Mouse (Mus musculus): Measurements from ENCODE around the gene Prnd. TPM values are rescaled to one million over a fixed set of nuclear protein-coding genes. Genes with fewer than 3 reads are reported as not detected.

The Prnd gene
- polyA plus RNA-seq, 1 experiment from 2014 or later, result 1.6 TPM

GRCm38 (mm10) chr2:131908906-131909305 lies 41.8 kb upstream of the Prnd start:
- Histone ChIP-seq H3K9me3 (ENCODE audit: control insufficient read depth, low read length) (no peaks in the 10 kb centered on the region), H3K9ac (ENCODE audit: low read depth, low read length) (no peak overlapping the region), H3K27ac (ENCODE audit: low read depth, low read length) (no peak overlapping the region), H3K36me3 (ENCODE audit: control insufficient read depth, insufficient read depth, low read length) (no peaks in the 10 kb centered on the region), H3K4me2 (no peak overlapping the region), H3K4me3 (ENCODE audit: low read depth, low read length) (no peak overlapping the region), H3K27me3 (replicated peaks; ENCODE audit: control insufficient read depth, insufficient read depth, low read length) (no peaks in the 10 kb centered on the region), H3K4me1 (replicated peaks; ENCODE audit: control insufficient read depth, insufficient read depth, low read length) (peaks cover 17% of the 10 kb centered on the region)
- 88% methylated on average over 1 of the region's 1 CpGs for WGBS
- DNase-seq (ENCODE audit: low spot score), result no peak
- ATAC-seq (replicated peaks; ENCODE audit: low FRiP score), result no peak

DNA sequence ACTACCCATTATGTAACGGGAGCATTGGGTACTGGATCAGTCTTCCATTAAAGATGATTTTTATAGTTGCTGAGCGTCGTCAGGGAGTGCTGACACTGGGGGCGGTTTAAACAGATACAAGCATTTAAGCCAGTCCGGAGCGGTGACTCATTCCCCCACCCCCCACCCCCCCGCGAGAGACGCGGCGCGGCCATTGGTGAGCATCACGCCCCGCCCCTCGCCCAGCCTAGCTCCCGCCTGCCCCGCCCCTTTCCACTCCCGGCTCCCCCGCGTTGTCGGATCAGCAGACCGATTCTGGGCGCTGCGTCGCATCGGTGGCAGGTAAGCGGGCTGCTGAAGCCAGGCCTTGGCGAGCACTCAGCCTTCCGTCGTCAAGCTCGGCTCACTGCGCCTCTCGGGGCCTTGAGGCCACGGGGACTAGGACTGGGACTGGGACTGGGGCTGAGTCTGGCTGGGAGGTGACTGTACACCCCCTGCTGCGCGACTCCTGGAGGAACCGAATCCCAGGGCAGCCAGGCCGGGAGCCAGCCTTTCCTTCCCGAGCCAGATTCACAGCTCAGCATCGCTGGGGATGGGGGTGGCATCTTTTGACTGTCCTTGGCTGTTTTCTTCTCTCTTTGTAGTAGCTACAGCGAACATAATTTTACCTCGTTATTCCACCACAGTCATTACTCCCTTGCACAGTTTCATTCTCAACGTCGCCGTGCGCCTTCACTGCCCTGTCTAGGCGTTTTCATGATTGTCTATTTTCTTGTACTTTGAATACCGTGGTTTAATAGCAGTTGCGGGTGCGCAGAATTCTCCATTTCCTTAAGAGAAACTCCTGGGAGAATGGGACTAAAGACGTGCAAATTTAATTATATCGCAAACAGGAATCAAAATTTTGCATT lies 40.7 kb upstream of the Prnd start, which contains the start of the genes Prnp and Prn:
TSS of gene Prnp (plus strand) at position 246 of the 890 bp plus-strand sequence.
TSS of gene Prn (plus strand) at position 275 of the 890 bp plus-strand sequence.
- ATAC-seq (replicated peaks; ENCODE audit: low FRiP score), result peak; percentile 87
- no peaks in the 10 kb centered on the region for H3K27me3 ChIP-seq (replicated peaks; ENCODE audit: control insufficient read depth, insufficient read depth, low read length)
- WGBS, result 6% methylated on average over 52 of the region's 52 CpGs

DNA sequence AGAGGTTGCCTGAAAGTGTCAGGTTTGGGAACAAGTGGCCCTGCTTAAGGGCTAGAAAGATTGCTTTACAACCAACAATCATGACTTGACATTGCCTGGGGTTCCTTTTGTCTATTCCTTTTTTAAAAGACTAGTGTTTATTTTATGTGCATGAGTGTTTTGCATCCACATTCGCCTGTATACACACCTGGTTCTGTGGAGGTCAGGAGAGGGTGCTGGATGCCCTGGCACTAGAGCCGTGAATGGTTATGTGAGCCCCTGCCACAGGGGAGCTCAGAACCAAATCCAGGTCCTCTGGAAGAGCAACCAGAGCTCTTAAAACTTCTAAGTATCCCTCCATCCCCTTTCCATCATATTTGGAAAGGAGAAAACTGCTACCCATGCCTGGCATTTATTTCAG lies 39.8 kb upstream of the Prnd start:
- Histone ChIP-seq H3K9me3 (ENCODE audit: control insufficient read depth, low read length) (no peaks in the 10 kb centered on the region), H3K4me1 (replicated peaks; ENCODE audit: control insufficient read depth, insufficient read depth, low read length) (peaks cover 4% of the 10 kb centered on the region; the same call in 1 of the 2 replicates), H3K4me3 (ENCODE audit: low read depth, low read length) (peak overlapping the region; percentile 77), H3K36me3 (ENCODE audit: control insufficient read depth, insufficient read depth, low read length) (no peaks in the 10 kb centered on the region), H3K27ac (ENCODE audit: low read depth, low read length) (no peak overlapping the region), H3K4me2 (peak overlapping the region; percentile 73), H3K27me3 (replicated peaks; ENCODE audit: control insufficient read depth, insufficient read depth, low read length) (no peaks in the 10 kb centered on the region), H3K9ac (ENCODE audit: low read depth, low read length) (peak overlapping the region; percentile 30; the same call in 1 of the 2 replicates)
- WGBS, result 69% methylated on average over 2 of the region's 2 CpGs
- DNase-seq (ENCODE audit: low spot score), result no peak
- ATAC-seq (replicated peaks; ENCODE audit: low FRiP score), result no peak

More for the DNA sequence above, 40.7 kb upstream of the Prnd start, which contains the start of the genes Prnp and Prn:
- Histone ChIP-seq H3K9me3 (ENCODE audit: control insufficient read depth, low read length) (no peaks in the 10 kb centered on the region), H3K4me2 (peak within 1 kb of the TSS; percentile 73), H3K4me1 (replicated peaks; ENCODE audit: control insufficient read depth, insufficient read depth, low read length) (peaks cover 9% of the 10 kb centered on the region), H3K9ac (ENCODE audit: low read depth, low read length) (peak within 1 kb of the TSS; percentile 90), H3K4me3 (ENCODE audit: low read depth, low read length) (peak within 1 kb of the TSS; percentile 77), H3K27ac (ENCODE audit: low read depth, low read length) (no peak within 1 kb of the TSS), H3K36me3 (ENCODE audit: control insufficient read depth, insufficient read depth, low read length) (no peaks in the 10 kb centered on the region)
- peak; percentile 95 for DNase-seq (ENCODE audit: low spot score)

- H3K27me3 ChIP-seq (replicated peaks; ENCODE audit: control insufficient read depth, insufficient read depth, low read length), result no peaks in the 10 kb centered on the region
- ATAC-seq (replicated peaks; ENCODE audit: low FRiP score) (no peak), DNase-seq (ENCODE audit: low spot score) (no peak)
- no peak overlapping the region for H3K27ac ChIP-seq (ENCODE audit: low read depth, low read length)
- no peaks in the 10 kb centered on the region for H3K9me3 ChIP-seq (ENCODE audit: control insufficient read depth, low read length)
- 0 out of 2 replicates have a peak overlapping the region, but pooled peaks have one; percentile 30 for H3K9ac ChIP-seq (ENCODE audit: low read depth, low read length)
- H3K4me1 ChIP-seq (replicated peaks; ENCODE audit: control insufficient read depth, insufficient read depth, low read length), result peaks cover 4% of the 10 kb centered on the region; the same call in 1 of the 2 replicates
- peak overlapping the region; percentile 77 for H3K4me3 ChIP-seq (ENCODE audit: low read depth, low read length)
- WGBS, result 59% methylated on average over 4 of the region's 4 CpGs
- peak overlapping the region; percentile 73 for H3K4me2 ChIP-seq
- H3K36me3 ChIP-seq (ENCODE audit: control insufficient read depth, insufficient read depth, low read length), result no peaks in the 10 kb centered on the region; the same call in 1 of the 2 replicates
Observed at GRCm38 (mm10) chr2:131911341-131911740, 39.3 kb upstream of the Prnd start.

GRCm38 (mm10) chr2:131912526-131913258 lies 38.0 kb upstream of the Prnd start:
- H3K27me3 ChIP-seq (replicated peaks; ENCODE audit: control insufficient read depth, insufficient read depth, low read length), result no peaks in the 10 kb centered on the region
- H3K4me2 ChIP-seq, result no peak overlapping the region
- peaks cover 4% of the 10 kb centered on the region; the same call in 1 of the 2 replicates for H3K4me1 ChIP-seq (replicated peaks; ENCODE audit: control insufficient read depth, insufficient read depth, low read length)
- H3K4me3 ChIP-seq (ENCODE audit: low read depth, low read length), result no peak overlapping the region
- 82% methylated on average over 8 of the region's 8 CpGs for WGBS
- no peak for DNase-seq (ENCODE audit: low spot score)
- no peaks in the 10 kb centered on the region for H3K9me3 ChIP-seq (ENCODE audit: control insufficient read depth, low read length)
- no peak overlapping the region for H3K27ac ChIP-seq (ENCODE audit: low read depth, low read length)
- no peak overlapping the region for H3K9ac ChIP-seq (ENCODE audit: low read depth, low read length)
- H3K36me3 ChIP-seq (ENCODE audit: control insufficient read depth, insufficient read depth, low read length), result peaks cover 2% of the 10 kb centered on the region; the same call in 1 of the 2 replicates
- ATAC-seq (replicated peaks; ENCODE audit: low FRiP score), result no peak

- peaks cover 6% of the 10 kb centered on the region; the same call in 1 of the 2 replicates for H3K4me1 ChIP-seq (replicated peaks; ENCODE audit: control insufficient read depth, insufficient read depth, low read length)
- no peak overlapping the region for H3K27ac ChIP-seq (ENCODE audit: low read depth, low read length)
- no peaks in the 10 kb centered on the region for H3K9me3 ChIP-seq (ENCODE audit: control insufficient read depth, low read length)
- DNase-seq (ENCODE audit: low spot score), result peak; percentile 28
- no peaks in the 10 kb centered on the region for H3K36me3 ChIP-seq (ENCODE audit: control insufficient read depth, insufficient read depth, low read length)
- no peak overlapping the region for H3K9ac ChIP-seq (ENCODE audit: low read depth, low read length)
- no peak overlapping the region for H3K4me3 ChIP-seq (ENCODE audit: low read depth, low read length)
- peak; percentile 66 for ATAC-seq (replicated peaks; ENCODE audit: low FRiP score)
- no peaks in the 10 kb centered on the region for H3K27me3 ChIP-seq (replicated peaks; ENCODE audit: control insufficient read depth, insufficient read depth, low read length)
- no peak overlapping the region for H3K4me2 ChIP-seq
- WGBS, result 67% methylated on average over 7 of the region's 7 CpGs
Observed at GRCm38 (mm10) chr2:131932275-131932902, 18.3 kb upstream of the Prnd start.

GRCm38 (mm10) chr2:131933013-131933412 lies 17.6 kb upstream of the Prnd start:
- Histone ChIP-seq H3K4me3 (ENCODE audit: low read depth, low read length) (no peak overlapping the region), H3K27me3 (replicated peaks; ENCODE audit: control insufficient read depth, insufficient read depth, low read length) (no peaks in the 10 kb centered on the region), H3K36me3 (ENCODE audit: control insufficient read depth, insufficient read depth, low read length) (no peaks in the 10 kb centered on the region), H3K27ac (ENCODE audit: low read depth, low read length) (no peak overlapping the region), H3K9ac (ENCODE audit: low read depth, low read length) (no peak overlapping the region), H3K4me2 (no peak overlapping the region), H3K4me1 (replicated peaks; ENCODE audit: control insufficient read depth, insufficient read depth, low read length) (peaks cover 6% of the 10 kb centered on the region; the same call in 1 of the 2 replicates), H3K9me3 (ENCODE audit: control insufficient read depth, low read length) (no peaks in the 10 kb centered on the region)
- 46% methylated on average over 6 of the region's 6 CpGs for WGBS
- ATAC-seq (replicated peaks; ENCODE audit: low FRiP score), result no peak
- peak; percentile 27 for DNase-seq (ENCODE audit: low spot score)

GRCm38 (mm10) chr2:131933598-131933997 lies 17.1 kb upstream of the Prnd start:
- Histone ChIP-seq H3K9ac (ENCODE audit: low read depth, low read length) (no peak overlapping the region), H3K27me3 (replicated peaks; ENCODE audit: control insufficient read depth, insufficient read depth, low read length) (no peaks in the 10 kb centered on the region), H3K4me1 (replicated peaks; ENCODE audit: control insufficient read depth, insufficient read depth, low read length) (peaks cover 6% of the 10 kb centered on the region; the same call in 1 of the 2 replicates), H3K4me2 (no peak overlapping the region), H3K9me3 (ENCODE audit: control insufficient read depth, low read length) (no peaks in the 10 kb centered on the region), H3K27ac (ENCODE audit: low read depth, low read length) (no peak overlapping the region), H3K36me3 (ENCODE audit: control insufficient read depth, insufficient read depth, low read length) (no peaks in the 10 kb centered on the region), H3K4me3 (ENCODE audit: low read depth, low read length) (no peak overlapping the region)
- no peak for ATAC-seq (replicated peaks; ENCODE audit: low FRiP score)
- 67% methylated on average over 3 of the region's 3 CpGs for WGBS
- DNase-seq (ENCODE audit: low spot score), result no peak
